Mouse (Mus musculus) 3134 (cell line): ENCODE results near the gene Gm28961.
"Not testable (repeated sequence)": the region's sequence is repeated elsewhere in the genome, so short reads cannot be mapped to it uniquely, and the experiment has no call there.

Experiments
- DNase-seq: peaks from one replicate; pipeline ENCODE4 v3.0.0-alpha.2; 2011; ENCODE audit warnings: low spot score; ENCODE audit not compliant: insufficient read length; ENCODE audit errors: extremely low read depth

The Gm28961 gene

DNA sequence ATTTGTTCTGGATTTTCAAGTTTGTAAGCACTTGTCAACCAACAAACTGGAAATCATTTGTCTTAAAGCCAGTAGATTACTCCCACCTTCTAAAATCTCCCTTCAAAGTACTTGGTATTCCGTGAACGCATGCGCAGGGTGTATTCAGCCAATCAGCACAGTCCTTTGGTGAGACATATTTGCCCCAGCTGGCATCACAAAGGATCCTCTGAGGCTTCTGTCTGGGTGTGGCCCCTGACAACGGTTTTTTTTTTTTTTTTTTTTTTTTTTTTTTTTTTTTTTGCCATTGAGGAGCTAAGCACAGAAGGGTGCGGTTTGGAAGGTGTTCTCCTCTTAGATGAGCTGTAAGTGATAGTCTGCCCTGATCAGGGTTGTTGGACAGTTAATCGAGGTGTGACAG is at the start of gene Gm28961:
Gene Gm28961, plus strand, starts transcription at position 301 of the 400 bp plus-strand sequence.
- DNase-seq = not testable (repeated sequence)
